Mouse (Mus musculus): ENCODE measurements around the gene Synpo2. TPM values are rescaled to one million over a fixed set of nuclear protein-coding genes. Genes with fewer than 3 reads are reported as not detected.

The Synpo2 gene
- total RNA-seq, 2 experiments from 2014 or later: 0.28 TPM; not detected in 1

- no peak for ATAC-seq (replicated peaks; ENCODE audit: poor library complexity, severe bottlenecking)
These were observed 63.8 kb downstream of the Synpo2 start for GRCm38 (mm10) chr3:123172151-123172550.

DNA sequence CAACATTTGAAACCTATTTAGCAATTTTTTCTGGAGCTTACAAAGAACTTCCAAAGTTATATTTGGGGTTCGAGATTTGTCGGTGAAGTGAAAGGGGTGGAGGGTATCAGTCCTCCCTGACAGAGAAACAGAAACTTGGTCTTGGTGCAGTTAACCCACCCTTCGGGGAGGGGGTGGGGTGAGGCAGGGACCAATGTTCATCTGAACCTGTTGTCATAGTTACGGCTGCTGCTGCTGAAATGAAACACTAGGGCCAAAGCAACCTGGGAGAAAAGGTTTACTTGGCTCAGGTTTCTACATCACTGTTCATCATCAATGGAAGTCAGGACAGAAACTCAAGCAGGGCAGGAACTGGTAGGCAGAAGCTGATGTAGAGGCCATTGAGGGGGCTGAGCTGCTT lies 66.6 kb downstream of the Synpo2 start:
- no peak for ATAC-seq (replicated peaks; ENCODE audit: poor library complexity, severe bottlenecking)

- ATAC-seq (replicated peaks; ENCODE audit: poor library complexity, severe bottlenecking): peak; percentile 71
These were observed 67.1 kb downstream of the Synpo2 start for GRCm38 (mm10) chr3:123168815-123169214.

DNA sequence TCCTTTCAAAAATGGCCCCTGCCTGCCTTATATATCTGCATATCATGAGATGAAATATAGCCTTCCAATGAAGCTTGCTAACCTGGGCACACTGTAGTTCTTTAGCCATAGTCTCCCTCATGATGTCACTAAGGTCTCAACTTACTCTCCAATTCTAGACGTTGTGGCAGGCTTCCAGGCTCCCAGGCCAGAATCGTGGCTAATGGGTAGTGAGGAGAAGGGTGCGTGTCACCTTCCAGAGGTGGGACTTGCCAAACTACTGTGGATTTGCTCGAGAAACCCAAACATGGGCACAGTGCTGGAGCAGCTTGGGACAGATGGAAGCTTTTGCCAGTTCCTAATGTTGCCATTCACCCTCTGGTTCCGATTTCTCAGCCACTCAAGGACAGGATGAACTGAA lies 69.5 kb downstream of the Synpo2 start:
- no peak for ATAC-seq (replicated peaks; ENCODE audit: poor library complexity, severe bottlenecking)

GRCm38 (mm10) chr3:123164183-123164582 lies 71.8 kb downstream of the Synpo2 start:
- peak; percentile 54 for ATAC-seq (replicated peaks; ENCODE audit: poor library complexity, severe bottlenecking)

GRCm38 (mm10) chr3:123163192-123163523 lies 72.8 kb downstream of the Synpo2 start:
- no peak for ATAC-seq (replicated peaks; ENCODE audit: poor library complexity, severe bottlenecking)

DNA sequence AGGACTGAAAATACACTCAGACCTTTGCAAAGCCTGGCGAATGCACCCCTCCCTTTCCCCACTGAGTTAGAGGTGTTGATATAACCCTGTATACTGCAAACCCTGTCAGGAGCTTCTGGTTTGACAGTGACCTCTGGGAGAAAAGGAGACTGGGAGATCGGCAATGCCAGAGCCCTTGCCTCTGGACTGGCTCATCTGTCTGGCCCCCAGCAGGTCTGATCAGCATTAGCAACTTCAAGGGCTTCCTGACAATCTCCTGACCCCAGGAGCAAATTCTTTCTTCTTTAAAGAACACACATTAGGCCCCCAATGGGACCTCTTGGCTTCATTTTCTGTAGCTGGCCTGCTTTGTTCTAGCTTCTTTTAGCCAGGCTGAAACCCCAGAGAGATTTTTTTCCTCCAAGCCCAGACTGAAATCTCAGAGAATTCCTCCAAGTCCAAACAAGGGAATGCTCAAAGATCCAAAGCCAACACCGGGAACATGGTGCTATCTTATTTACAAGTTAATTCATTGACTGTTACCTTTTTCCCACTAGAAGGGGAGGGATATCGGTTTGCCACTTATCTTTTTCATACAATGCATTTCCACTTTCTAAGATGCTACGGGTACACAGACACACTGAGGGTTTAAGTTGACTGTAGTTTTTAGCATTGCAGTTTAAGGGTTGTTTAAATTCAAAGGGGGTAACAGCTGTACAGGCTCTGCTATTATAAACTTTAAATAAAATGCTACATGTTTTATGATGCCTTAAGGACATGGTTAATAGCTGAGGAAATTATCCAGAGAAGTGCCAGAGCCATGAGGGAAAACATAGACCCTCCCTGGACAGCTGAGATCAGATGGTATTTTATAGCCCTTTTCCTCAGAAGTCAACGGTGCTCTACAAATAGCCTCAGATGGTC lies 73.4 kb downstream of the Synpo2 start:
- ATAC-seq (replicated peaks; ENCODE audit: poor library complexity, severe bottlenecking): no peak

GRCm38 (mm10) chr3:123160792-123161191 lies 75.2 kb downstream of the Synpo2 start:
- ATAC-seq (replicated peaks; ENCODE audit: poor library complexity, severe bottlenecking): peak; percentile 55; the same call in 1 of the 2 replicates

DNA sequence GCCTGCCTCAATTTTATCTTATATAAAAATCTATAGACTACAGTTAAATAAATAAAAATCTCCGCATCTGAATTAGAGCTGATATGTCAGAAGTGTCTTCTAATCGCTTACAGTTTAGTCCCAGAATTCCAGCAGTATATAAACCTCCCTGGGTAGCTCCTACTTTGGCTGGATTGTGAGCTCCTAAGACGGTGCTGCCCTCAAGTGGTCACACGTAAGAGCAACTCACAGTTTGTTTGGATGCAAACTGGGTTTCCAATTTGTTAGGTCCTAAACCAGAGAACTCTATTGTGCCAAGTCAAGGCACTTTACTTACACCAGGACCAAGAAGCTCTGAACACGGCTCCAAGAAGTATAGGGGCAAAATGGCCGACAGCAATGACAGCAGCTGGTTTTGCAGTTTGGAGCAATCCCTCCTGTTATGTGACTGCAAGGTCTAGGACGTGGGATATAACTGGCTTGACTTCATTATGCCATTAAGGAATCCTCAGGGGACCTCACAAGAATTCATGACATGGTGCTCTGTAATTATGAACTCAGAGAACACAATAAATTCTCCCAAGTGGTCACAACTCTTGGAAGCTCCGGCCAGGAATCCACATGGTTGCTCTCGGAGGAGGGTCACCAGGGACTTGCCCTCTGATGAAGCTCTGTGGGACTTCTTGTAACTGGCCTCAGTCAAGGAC lies 76.7 kb downstream of the Synpo2 start:
- peak; percentile 60 for ATAC-seq (replicated peaks; ENCODE audit: poor library complexity, severe bottlenecking)

GRCm38 (mm10) chr3:123158579-123158978 lies 77.4 kb downstream of the Synpo2 start:
- ATAC-seq (replicated peaks; ENCODE audit: poor library complexity, severe bottlenecking): peak; percentile 68

GRCm38 (mm10) chr3:123153337-123153736 lies 82.6 kb downstream of the Synpo2 start:
- ATAC-seq (replicated peaks; ENCODE audit: poor library complexity, severe bottlenecking): no peak

DNA sequence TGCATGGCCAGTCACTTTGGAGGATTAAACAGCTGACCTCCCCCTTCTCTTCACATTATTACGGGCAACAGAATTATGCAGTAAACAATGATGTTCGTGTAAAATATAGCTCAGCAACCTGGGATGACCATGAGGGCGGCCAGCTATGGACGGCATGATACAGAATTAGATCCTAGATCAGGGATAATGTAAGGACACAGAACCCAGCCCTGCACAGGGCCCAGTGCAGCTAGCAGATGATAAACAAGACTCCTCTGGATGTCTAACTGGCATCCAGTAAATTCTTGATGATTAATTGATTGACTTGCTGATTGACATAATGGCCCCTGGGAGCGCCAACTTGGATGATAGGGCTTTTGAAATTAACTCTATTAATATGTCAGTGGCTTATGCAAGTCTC lies 83.0 kb downstream of the Synpo2 start:
- ATAC-seq (replicated peaks; ENCODE audit: poor library complexity, severe bottlenecking): no peak

DNA sequence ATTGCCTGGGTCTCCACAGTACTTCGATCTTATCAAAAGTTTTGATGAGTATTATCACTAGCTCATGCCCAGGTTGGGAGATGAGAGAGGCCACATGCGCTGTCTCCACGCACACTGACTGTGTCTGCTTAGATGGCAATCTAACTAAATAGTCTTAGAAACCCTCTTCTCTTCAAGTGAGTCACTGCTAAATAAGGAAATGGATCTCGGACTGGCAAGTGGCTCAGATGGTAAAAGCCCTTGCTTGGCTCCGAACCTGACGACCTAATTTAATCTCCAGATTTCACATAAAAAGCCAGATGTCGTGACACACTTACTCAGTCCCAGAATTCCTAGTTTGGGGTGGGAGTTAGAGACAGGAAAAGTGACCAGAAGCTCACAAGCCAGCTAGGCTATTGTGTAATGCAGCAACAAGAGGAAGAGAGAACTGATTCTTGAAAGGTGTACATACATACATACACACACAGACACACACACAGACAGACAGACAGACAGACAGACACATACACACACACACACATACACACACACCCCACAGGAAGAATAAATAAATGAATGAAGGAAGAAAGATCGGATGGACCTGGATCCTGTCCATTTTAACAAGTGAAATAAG lies 85.3 kb downstream of the Synpo2 start:
- ATAC-seq (replicated peaks; ENCODE audit: poor library complexity, severe bottlenecking): peak; percentile 80

GRCm38 (mm10) chr3:123149380-123150162 lies 86.4 kb downstream of the Synpo2 start:
- ATAC-seq (replicated peaks; ENCODE audit: poor library complexity, severe bottlenecking): peak; percentile 80

- ATAC-seq (replicated peaks; ENCODE audit: poor library complexity, severe bottlenecking): no peak
These were observed 87.3 kb downstream of the Synpo2 start for GRCm38 (mm10) chr3:123148641-123149040.

GRCm38 (mm10) chr3:123146557-123146956 lies 89.4 kb downstream of the Synpo2 start:
- ATAC-seq (replicated peaks; ENCODE audit: poor library complexity, severe bottlenecking): no peak

DNA sequence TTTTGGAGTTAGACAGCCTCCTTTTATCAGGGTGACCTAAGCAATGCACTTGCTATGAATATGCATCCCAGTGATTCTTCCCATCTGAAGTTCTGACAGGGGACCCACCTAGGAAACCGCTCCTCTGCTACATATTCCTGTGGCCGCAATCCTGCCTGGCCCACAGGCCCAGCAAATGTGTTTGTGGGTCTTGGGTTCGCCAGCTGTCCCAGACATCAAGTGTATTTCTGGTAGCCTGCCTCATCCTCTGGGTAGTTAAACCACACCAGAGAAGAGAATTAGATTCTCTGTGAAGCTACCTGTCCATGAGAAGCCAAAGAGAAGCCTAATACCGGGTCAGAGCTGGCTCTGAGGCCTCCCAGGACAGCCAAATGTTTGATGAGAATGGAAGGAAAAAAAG lies 90.0 kb downstream of the Synpo2 start:
- no peak for ATAC-seq (replicated peaks; ENCODE audit: poor library complexity, severe bottlenecking)

GRCm38 (mm10) chr3:123143412-123143811 lies 92.5 kb downstream of the Synpo2 start:
- peak; percentile 89 for ATAC-seq (replicated peaks; ENCODE audit: poor library complexity, severe bottlenecking)

DNA sequence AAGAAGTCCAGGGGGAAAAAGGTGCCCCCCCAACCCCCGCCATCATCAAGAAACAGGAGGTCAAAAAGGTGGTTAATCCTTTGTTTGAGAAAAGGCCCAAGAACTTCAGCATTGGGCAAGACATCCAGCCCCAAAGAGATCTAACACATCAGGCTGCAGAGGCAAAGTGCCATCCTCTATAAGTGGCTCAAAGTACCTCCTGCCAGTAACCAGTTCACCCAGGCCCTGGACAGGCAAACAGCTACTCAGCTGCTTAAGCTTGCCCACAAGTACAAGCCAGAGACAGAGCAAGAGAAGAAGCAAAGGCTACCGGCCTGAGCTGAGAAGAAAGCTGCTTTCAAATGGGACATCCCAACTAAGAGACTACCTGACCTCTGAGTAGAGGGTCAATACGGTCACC lies 93.7 kb downstream of the Synpo2 start:
- no peak for ATAC-seq (replicated peaks; ENCODE audit: poor library complexity, severe bottlenecking)

DNA sequence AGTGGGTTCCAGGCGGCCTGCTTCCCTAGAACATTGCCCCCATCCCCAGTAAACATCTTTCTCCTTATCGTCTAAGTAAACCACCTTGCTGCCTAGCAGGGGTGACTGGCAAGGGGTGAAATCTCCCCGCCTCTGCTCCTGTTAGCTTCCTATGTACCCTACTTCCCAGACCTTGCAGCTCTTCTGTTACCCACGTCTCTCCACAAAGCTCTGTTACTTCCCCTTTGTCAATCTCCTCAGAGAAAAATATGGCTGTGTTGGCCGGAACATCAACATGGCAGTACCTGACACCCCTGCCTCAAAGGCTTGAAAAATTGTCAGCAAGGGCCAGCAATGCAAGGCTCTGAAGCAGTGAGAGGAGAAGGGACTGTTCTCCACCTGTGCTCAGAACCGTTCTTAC lies 94.9 kb downstream of the Synpo2 start:
- peak; percentile 64 for ATAC-seq (replicated peaks; ENCODE audit: poor library complexity, severe bottlenecking)
